Mouse (Mus musculus): ENCODE measurements around the gene Cpt2. TPM values are rescaled to one million over a fixed set of nuclear protein-coding genes. Genes with fewer than 3 reads are reported as not detected.

The Cpt2 gene
- polyA plus RNA-seq, 1 experiment from 2014 or later = 24.2 TPM

DNA sequence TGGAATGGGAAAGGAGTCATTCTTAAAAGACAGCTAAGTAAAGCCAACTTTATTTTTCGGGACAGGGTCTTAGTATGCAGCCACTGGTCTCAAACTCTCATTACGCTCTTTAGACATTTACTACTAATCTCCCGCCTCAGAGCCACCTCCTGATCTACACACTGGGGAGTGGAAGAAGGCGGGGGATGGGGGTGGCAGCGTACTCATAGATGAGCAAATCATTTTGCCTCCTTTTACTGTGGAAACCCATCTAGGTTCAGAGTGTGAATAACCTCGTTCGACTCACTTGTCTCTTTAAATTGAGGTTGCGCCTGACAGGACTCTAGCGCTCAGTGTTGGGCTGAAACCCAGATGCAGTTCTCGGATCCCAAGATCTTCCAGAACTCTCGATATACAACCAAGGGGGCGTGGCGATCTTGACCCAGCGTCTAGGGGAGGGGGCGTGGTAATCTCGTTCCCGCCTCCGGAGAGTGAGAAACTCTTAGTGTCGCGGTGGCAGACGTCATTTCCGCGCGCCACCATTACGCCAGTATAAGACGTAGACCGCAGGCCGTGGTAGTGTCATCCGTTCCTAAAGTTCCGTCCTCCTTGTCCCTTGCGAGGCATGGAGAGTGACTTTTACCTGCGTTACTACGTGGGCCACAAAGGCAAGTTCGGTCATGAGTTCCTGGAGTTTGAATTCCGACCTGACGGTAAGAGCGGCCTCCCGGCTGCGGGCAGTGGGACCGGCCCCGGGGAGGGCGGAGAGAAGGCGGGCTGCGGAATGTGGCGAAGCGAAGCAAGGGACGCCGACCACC is 44.0 kb downstream of the Cpt2 start, which contains the start of gene Magoh:
Gene Magoh (plus strand): TSS at position 502 of the 797 bp plus-strand sequence.
- H3K4me1 ChIP-seq = peaks cover 11% of the 10 kb centered on the region
- peak within 1 kb of the TSS; percentile 87 for H3K9ac ChIP-seq
- WGBS = 3% methylated on average over 48 of the region's 48 CpGs
- ATAC-seq (ENCODE audit: insufficient number of reproducible peaks, insufficient read depth, low FRiP score, low TSS enrichment, low read depth) = peak; percentile 92
- no peaks in the 10 kb centered on the region for H3K9me3 ChIP-seq
- H3K4me3 ChIP-seq = peak within 1 kb of the TSS; percentile 89
- H3K4me2 ChIP-seq = peak within 1 kb of the TSS; percentile 89
- H3K27ac ChIP-seq = peak within 1 kb of the TSS; percentile 74
- no peaks in the 10 kb centered on the region for H3K27me3 ChIP-seq
- peaks cover 30% of the 10 kb centered on the region for H3K36me3 ChIP-seq

GRCm38 (mm10) chr4:107864866-107865265 is 58.5 kb downstream of the Cpt2 start:
- Histone ChIP-seq H3K4me1 (no peaks in the 10 kb centered on the region), H3K9ac (no peak overlapping the region), H3K27ac (no peak overlapping the region), H3K4me3 (no peak overlapping the region), H3K36me3 (no peaks in the 10 kb centered on the region; the same call in 1 of the 2 replicates), H3K27me3 (no peaks in the 10 kb centered on the region), H3K4me2 (no peak overlapping the region), H3K9me3 (no peaks in the 10 kb centered on the region)
- 86% methylated on average over 4 of the region's 4 CpGs for WGBS
- ATAC-seq (ENCODE audit: insufficient number of reproducible peaks, insufficient read depth, low FRiP score, low TSS enrichment, low read depth) = no peak

DNA sequence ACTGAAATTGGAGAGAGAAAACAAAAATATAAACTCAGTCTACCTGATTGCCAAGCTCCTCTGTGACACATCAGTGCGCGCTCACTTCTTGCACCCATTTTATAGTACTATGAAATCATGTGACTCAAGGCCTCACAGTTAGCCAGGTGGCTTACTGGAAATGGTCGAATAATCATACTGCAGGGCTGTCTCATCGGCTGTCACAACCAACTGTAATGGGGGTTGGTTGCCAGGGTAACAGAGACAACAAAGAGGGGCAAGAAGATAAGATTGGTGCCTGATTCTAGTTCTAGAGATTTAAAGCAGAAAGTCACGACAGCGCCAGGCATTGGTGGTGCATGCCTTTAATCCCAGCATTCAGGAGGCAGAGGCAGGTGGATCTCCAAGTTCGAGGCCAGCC is 64.4 kb downstream of the Cpt2 start:
- H3K27me3 ChIP-seq = no peaks in the 10 kb centered on the region
- no peak overlapping the region for H3K9ac ChIP-seq
- peaks cover 12% of the 10 kb centered on the region; the same call in 1 of the 2 replicates for H3K36me3 ChIP-seq
- no peaks in the 10 kb centered on the region for H3K9me3 ChIP-seq
- no peak overlapping the region for H3K4me2 ChIP-seq
- H3K27ac ChIP-seq = no peak overlapping the region
- H3K4me1 ChIP-seq = no peaks in the 10 kb centered on the region
- ATAC-seq (ENCODE audit: insufficient number of reproducible peaks, insufficient read depth, low FRiP score, low TSS enrichment, low read depth) = no peak
- H3K4me3 ChIP-seq = no peak overlapping the region
- 91% methylated on average over 7 of the region's 7 CpGs for WGBS

DNA sequence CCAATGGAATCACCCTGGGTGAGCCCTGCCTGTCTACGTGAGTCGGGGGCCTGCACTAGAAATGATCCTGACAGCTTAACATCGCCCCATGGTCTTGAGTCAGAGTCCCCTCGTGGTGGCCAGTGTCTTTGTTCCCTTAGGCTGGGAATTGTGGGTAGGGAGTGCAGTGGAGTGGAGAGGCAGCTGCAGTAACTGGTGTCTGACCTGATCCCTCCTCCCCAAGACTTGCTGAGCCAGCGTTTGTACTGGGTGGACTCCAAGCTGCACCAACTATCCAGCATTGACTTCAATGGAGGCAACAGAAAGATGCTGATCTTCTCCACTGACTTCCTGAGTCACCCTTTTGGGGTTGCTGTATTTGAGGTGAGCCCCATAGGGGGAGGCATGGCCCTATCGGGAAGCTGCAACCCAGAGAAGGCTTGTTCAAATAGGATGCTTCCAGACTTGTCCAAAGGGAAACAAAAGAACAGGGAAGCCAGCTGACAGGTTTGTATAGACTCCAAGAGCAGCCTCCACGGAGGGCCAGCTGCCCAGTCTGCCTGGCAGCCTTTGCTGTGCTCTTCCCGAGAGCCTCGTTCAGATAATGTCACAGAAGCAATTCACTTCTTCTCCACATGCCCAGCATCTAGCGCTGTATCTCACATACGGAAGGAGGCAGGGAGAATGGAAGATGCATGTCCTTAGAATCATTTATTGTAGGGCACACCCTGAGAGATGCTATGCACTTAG is 66.3 kb downstream of the Cpt2 start:
- no peak overlapping the region for H3K9ac ChIP-seq
- H3K4me3 ChIP-seq = no peak overlapping the region
- H3K27me3 ChIP-seq = no peaks in the 10 kb centered on the region
- H3K4me2 ChIP-seq = no peak overlapping the region
- ATAC-seq (ENCODE audit: insufficient number of reproducible peaks, insufficient read depth, low FRiP score, low TSS enrichment, low read depth) = no peak
- no peak overlapping the region for H3K27ac ChIP-seq
- 80% methylated on average over 11 of the region's 11 CpGs for WGBS
- H3K36me3 ChIP-seq = peaks cover 15% of the 10 kb centered on the region; the same call in 1 of the 2 replicates
- H3K4me1 ChIP-seq = no peaks in the 10 kb centered on the region
- no peaks in the 10 kb centered on the region for H3K9me3 ChIP-seq

Other genes starting within 250 kb of the Cpt2 start
- 0.37 and 1.0 TPM in 2 replicates for gene Dmrtb1, start 239.4 kb downstream of the Cpt2 start, polyA plus RNA-seq (2015; fragmentation: Nextera tagmentation; extraction: Ambion mirVana)
- gene Lrp8, start 121.3 kb downstream of the Cpt2 start, polyA plus RNA-seq (2015; fragmentation: Nextera tagmentation; extraction: Ambion mirVana) = 4.0 and 4.1 TPM in 2 replicates
- gene Magoh, start 43.9 kb downstream of the Cpt2 start, polyA plus RNA-seq (2015; fragmentation: Nextera tagmentation; extraction: Ambion mirVana) = 214 and 216 TPM in 2 replicates
- 134 and 140 TPM in 2 replicates for gene 0610037L13Rik, start 33.8 kb downstream of the Cpt2 start, polyA plus RNA-seq (2015; fragmentation: Nextera tagmentation; extraction: Ambion mirVana)
- not detected in 2 replicates for gene Slc1a7, start 44.7 kb upstream of the Cpt2 start, polyA plus RNA-seq (2015; fragmentation: Nextera tagmentation; extraction: Ambion mirVana)
- gene Podn, start 172.8 kb upstream of the Cpt2 start, polyA plus RNA-seq (2015; fragmentation: Nextera tagmentation; extraction: Ambion mirVana) = 0.90 and 1.4 TPM in 2 replicates
- 176 and 190 TPM in 2 replicates for gene Scp2, start 221.4 kb upstream of the Cpt2 start, polyA plus RNA-seq (2015; fragmentation: Nextera tagmentation; extraction: Ambion mirVana)
- gene Echdc2, start 241.8 kb upstream of the Cpt2 start, polyA plus RNA-seq (2015; fragmentation: Nextera tagmentation; extraction: Ambion mirVana) = 45.0 and 47.9 TPM in 2 replicates

Data from embryonic facial prominence, embryonic 13.5 days (tissue).